Mouse (Mus musculus): ENCODE measurements at regions not wholly inside any gene's neighbourhood (a gene's known extent, or its start where the extent isn't known, plus 50 kb on each side); places are given as distances from the start of the nearest gene placed in this dataset.
A peak's percentile ranks its signal among the peaks of the same experiment; 100 is the strongest.

DNA sequence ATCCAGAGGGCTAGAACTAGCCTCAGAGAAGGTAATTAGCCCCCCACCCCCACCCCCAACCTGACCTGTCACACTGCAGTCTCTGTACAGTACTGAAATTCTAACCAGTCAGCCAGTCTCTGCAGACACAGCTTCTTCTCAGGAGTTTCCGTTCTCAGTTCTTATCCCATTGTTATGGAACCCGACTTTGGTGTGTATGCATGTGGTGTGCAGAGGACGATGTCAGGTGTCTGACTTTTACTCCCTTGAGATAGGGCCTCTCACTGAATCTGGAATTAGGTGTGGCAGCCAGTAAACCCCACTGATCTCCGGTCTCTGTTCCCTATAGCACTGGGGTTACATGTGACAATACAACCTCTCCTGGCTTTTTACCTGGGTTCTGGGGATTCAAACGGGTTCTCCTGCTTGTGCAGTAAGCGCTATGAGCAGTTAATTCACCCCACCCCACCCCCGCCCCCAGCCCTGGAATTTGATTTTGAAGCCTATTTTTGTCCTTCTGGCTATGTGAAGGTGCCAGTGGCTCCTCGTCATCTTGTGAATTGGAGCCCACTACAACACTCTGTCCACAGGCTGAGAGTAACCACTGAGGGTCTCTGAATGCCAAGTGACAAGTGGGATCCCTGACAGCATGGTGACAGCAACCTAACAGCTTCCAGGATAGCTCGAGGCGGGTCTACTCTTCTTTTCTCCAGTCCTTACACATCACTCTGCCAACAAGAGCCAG lies 429.4 kb downstream of the Fut8 start:
- DNase-seq (ENCODE audit: low read depth, low spot score) = no peak
- Histone ChIP-seq H3K27me3 (ENCODE audit: control insufficient read depth, insufficient read depth, low read length, poor library complexity, severe bottlenecking) (no peaks in the 10 kb centered on the region), H3K36me3 (ENCODE audit: control insufficient read depth, insufficient read depth, low read length, poor library complexity, severe bottlenecking) (no peaks in the 10 kb centered on the region)

DNA sequence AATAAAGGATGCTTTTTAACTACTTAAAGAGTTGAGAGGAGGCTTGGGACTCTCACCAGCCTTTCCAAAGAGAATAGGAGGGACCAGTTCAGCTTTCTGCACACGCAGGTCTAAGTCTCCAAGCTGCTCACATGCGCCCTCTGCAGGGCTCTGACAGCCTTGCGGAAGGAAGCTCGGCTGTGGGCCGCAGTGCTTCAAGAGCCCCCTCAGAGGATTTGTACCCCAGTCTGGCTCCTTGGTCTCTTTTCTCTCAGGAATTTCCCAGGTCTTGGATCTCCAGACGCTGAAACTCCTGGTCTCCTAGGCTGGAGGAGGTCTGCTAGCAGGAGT lies 429.9 kb downstream of the Fut8 start:
- Histone ChIP-seq H3K36me3 (ENCODE audit: control insufficient read depth, insufficient read depth, low read length, poor library complexity, severe bottlenecking) (no peaks in the 10 kb centered on the region), H3K27me3 (ENCODE audit: control insufficient read depth, insufficient read depth, low read length, poor library complexity, severe bottlenecking) (no peaks in the 10 kb centered on the region)
- DNase-seq (ENCODE audit: low read depth, low spot score) = peak; percentile 78

DNA sequence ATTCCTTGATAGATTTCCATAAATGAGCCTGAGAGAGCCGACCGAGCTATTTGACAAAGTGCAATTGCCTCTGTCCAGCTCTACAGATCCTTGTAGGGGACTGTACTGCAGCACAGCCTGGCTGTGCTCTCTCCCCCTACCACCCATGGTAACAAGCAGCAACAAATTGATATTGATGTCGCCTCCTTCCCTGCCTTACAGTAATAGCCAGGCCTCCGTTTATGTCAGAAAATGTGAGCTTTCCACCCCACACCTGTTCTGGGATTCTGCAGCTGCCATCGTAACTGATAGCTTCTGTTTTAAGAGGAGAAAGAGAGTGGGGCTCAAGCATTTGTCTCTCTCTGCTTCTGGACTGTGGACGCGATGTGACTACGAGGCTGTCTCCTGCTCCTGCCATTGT lies 432.6 kb downstream of the Fut8 start:
- DNase-seq (ENCODE audit: low read depth, low spot score) = no peak
- no peaks in the 10 kb centered on the region for H3K27me3 ChIP-seq (ENCODE audit: control insufficient read depth, insufficient read depth, low read length, poor library complexity, severe bottlenecking)

DNA sequence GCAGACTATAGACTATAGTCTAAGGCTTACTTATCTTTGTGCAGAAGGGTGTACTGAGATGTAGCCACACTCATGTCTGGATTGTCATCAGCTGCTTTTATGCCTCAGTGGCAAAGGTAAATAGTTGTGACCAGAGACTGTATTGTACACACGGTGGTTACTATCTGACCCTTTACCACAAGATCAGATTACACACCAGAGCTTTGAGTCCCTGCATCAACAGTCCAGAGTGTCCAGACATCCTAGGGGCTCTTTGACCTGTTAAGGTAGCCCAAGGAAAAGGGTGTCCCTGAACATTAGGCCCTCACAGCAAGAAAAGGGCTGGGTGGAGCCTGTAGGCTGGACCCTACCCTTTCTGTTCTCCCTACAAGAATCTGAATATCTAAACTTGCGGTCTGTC lies 436.4 kb downstream of the Fut8 start:
- no peaks in the 10 kb centered on the region for H3K27me3 ChIP-seq (ENCODE audit: control insufficient read depth, insufficient read depth, low read length, poor library complexity, severe bottlenecking)
- no peak for DNase-seq (ENCODE audit: low read depth, low spot score)
- no peaks in the 10 kb centered on the region for H3K36me3 ChIP-seq (ENCODE audit: control insufficient read depth, insufficient read depth, low read length, poor library complexity, severe bottlenecking)

More for the DNA sequence above, 432.6 kb downstream of the Fut8 start:
- no peaks in the 10 kb centered on the region for H3K36me3 ChIP-seq (ENCODE audit: control insufficient read depth, insufficient read depth, low read length, poor library complexity, severe bottlenecking)

DNA sequence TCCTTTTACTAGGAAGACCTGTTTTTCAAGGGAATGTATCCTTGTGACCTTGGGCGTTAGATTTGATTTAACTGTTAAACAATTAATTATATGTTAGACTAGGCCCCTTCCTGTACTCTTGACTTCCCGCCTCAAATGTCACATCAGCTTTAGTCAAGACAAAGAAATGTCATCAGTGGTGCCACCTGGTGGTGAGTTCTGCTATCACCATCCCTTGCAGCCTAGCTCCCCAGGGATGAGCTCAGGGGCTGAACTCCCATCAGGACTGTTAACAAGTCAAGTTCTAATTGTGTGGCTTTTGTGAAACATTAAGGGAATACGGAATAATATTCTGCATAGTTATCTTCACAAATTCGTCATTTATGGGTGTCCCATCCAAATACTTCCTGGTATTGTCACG lies 436.8 kb downstream of the Fut8 start:
- no peaks in the 10 kb centered on the region for H3K27me3 ChIP-seq (ENCODE audit: control insufficient read depth, insufficient read depth, low read length, poor library complexity, severe bottlenecking)
- DNase-seq (ENCODE audit: low read depth, low spot score) = peak; percentile 80

DNA sequence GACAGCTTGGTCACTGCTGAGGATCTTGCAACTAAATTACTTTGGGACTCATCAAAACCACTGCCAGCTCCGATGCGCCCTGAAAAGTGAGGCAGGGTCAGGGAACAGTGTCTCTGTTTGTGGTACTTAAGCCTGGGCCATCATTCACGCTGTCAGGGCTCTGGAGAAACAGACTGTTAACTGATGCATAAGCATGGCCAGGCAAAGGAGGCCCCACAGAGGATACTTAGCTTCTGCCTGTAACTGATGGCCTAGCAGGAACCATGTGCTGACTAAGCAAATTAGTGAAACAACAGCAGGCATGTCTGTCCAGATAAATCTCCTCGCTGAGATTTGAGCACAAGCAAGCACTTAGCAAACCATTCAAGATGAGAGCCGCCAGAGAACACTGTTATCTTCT lies 440.1 kb downstream of the Fut8 start:
- Histone ChIP-seq H3K27me3 (ENCODE audit: control insufficient read depth, insufficient read depth, low read length, poor library complexity, severe bottlenecking) (no peaks in the 10 kb centered on the region), H3K36me3 (ENCODE audit: control insufficient read depth, insufficient read depth, low read length, poor library complexity, severe bottlenecking) (no peaks in the 10 kb centered on the region)
- DNase-seq (ENCODE audit: low read depth, low spot score) = no peak

More for the DNA sequence above, 436.8 kb downstream of the Fut8 start:
- H3K36me3 ChIP-seq (ENCODE audit: control insufficient read depth, insufficient read depth, low read length, poor library complexity, severe bottlenecking) = no peaks in the 10 kb centered on the region

DNA sequence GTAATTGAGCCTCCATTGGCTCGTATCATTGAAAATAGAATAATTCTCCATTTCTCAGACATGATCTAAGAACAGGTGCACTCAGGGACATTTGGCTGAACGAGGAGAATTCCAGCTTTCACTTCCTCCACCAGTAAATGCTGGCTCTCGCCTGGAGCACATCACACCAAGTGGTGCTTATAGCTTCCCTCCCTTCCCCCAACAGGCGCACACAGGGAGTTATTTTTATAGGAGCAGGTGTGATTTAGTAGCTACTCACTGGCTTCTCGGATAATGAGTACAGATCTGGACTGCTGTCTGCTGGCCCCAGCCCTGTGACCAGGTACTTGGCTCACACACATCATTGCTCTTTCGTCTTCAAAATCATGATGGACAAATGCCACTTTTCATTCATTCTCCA lies 456.2 kb downstream of the Fut8 start:
- H3K36me3 ChIP-seq (ENCODE audit: control insufficient read depth, insufficient read depth, low read length, poor library complexity, severe bottlenecking) = no peaks in the 10 kb centered on the region
- no peak for DNase-seq (ENCODE audit: low read depth, low spot score)
- no peaks in the 10 kb centered on the region for H3K27me3 ChIP-seq (ENCODE audit: control insufficient read depth, insufficient read depth, low read length, poor library complexity, severe bottlenecking)

DNA sequence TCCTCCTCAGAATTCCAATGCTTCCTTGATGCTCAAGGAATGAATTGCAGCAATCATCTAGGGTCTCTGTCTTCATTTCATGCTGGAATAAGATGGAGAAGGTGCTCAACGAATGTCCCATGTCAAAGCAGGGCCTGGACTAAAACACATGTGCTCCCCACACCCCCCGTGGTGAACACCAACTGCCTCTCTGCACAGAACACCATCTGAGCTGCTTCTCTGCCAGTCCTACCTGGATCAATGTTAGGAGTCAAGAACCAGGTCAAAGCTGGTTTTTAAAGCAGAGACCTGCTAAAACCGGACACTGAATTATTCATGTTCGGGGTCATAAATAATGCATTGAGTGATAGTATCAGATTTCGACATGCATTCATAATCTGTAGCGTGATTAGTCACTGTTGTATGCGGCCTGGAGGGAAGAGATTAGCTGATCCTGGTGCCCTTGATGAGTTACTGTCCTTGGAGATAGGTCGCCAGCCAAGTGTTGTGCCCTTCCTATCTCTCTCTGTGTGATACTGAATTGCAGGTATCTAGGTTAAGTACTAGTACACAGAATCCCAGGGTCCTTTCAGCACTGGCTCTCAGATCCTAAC lies 458.2 kb downstream of the Fut8 start:
- Histone ChIP-seq H3K36me3 (ENCODE audit: control insufficient read depth, insufficient read depth, low read length, poor library complexity, severe bottlenecking) (no peaks in the 10 kb centered on the region), H3K27me3 (ENCODE audit: control insufficient read depth, insufficient read depth, low read length, poor library complexity, severe bottlenecking) (no peaks in the 10 kb centered on the region)
- DNase-seq (ENCODE audit: low read depth, low spot score) = no peak

DNA sequence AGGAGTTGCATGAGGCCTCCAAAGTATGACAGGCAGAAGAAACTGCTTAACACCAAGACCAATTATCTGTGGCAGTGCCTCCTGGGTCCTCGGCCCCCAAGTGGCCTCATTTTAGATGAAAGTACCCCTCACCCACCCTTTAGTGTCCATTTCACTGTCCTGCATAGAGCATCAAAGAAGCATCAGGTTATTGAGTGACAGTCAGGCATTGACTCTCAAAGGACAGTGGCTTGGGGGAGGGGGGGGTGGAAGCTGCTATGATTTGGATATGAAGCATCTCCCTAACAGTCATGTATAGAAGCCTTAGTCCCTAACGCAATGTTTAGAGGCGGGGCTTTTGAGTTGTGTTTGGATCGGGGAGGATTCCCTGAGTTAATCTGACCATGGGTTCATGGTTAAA lies 458.7 kb downstream of the Fut8 start:
- Histone ChIP-seq H3K27me3 (ENCODE audit: control insufficient read depth, insufficient read depth, low read length, poor library complexity, severe bottlenecking) (no peaks in the 10 kb centered on the region), H3K36me3 (ENCODE audit: control insufficient read depth, insufficient read depth, low read length, poor library complexity, severe bottlenecking) (no peaks in the 10 kb centered on the region)
- DNase-seq (ENCODE audit: low read depth, low spot score) = no peak

DNA sequence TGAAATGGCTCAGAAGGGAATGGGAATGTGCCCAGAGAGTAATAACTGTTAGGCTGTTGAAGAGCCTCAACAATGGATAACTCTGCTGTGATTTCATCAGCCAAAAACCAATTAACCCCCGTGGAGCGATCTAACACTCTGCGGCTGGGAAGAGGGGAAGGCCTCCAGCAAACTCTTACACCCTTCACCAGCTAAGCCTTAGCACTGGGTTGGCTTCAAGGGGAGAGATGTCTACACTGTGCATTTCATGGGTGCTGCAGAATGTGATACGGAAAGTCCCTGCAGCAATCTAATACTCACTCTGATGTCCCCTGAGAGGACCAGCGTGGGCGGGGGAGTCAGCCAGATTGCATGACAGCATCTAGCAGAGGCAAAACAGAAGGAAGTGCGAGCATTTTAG lies 460.2 kb downstream of the Fut8 start:
- peak; percentile 51 for DNase-seq (ENCODE audit: low read depth, low spot score)
- H3K36me3 ChIP-seq (ENCODE audit: control insufficient read depth, insufficient read depth, low read length, poor library complexity, severe bottlenecking) = no peaks in the 10 kb centered on the region
- no peaks in the 10 kb centered on the region for H3K27me3 ChIP-seq (ENCODE audit: control insufficient read depth, insufficient read depth, low read length, poor library complexity, severe bottlenecking)

DNA sequence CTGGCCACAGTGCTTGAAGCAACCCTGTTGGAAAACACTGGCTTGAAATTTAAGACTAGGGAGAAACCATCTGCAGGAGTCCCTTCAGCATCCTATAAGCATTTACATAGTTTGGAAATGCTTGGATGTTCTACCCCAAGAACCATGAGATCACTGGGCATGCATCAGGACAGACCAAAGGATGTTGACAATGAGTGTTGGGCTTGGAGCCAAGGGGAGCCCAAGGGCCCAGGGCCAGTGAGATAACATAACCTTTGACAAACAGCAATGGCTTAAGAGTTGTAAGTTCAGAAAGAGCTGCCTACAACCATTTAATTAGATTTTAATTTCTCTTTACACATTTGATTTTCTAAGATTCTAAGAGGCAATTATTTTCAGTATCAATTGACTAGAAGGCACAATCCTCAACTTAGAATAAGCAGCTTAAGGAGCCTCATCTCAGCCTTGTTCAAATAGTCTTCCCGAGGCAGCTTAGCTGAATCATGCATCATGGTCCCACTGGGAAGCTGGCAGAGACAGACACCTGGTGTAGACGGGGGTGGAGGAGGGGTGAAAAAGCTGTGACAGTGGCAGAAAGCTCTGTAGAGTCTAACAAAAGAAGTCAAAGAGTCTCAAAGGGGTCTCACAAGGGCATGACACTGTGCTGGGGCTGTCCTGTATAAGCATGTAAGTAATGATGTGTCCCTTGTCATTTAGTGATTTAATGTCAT lies 462.1 kb downstream of the Fut8 start:
- DNase-seq (ENCODE audit: low read depth, low spot score) = no peak
- H3K36me3 ChIP-seq (ENCODE audit: control insufficient read depth, insufficient read depth, low read length, poor library complexity, severe bottlenecking) = no peaks in the 10 kb centered on the region

DNA sequence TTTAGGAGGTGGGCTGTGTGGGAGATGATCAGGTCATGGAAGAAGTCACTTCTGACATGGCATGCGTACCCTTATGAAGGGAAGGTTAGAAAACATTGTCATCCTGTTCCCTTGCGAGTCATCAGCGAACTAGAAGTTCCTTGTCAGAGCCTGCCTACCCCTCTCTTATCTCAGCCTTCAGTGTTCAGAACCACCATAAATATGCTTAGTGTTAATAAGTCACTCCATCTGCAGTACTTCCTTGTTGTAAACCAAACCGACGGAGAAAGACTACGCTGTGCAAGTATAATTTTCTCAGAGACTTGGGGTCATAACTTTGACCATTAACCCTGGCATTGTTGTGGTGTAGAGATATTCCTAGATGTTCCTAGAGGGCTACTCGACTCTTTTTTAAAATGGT lies 477.6 kb downstream of the Fut8 start:
- Histone ChIP-seq H3K27me3 (ENCODE audit: control insufficient read depth, insufficient read depth, low read length, poor library complexity, severe bottlenecking) (no peaks in the 10 kb centered on the region), H3K36me3 (ENCODE audit: control insufficient read depth, insufficient read depth, low read length, poor library complexity, severe bottlenecking) (no peaks in the 10 kb centered on the region)
- DNase-seq (ENCODE audit: low read depth, low spot score) = no peak

More for the DNA sequence above, 462.1 kb downstream of the Fut8 start:
- no peaks in the 10 kb centered on the region for H3K27me3 ChIP-seq (ENCODE audit: control insufficient read depth, insufficient read depth, low read length, poor library complexity, severe bottlenecking)

DNA sequence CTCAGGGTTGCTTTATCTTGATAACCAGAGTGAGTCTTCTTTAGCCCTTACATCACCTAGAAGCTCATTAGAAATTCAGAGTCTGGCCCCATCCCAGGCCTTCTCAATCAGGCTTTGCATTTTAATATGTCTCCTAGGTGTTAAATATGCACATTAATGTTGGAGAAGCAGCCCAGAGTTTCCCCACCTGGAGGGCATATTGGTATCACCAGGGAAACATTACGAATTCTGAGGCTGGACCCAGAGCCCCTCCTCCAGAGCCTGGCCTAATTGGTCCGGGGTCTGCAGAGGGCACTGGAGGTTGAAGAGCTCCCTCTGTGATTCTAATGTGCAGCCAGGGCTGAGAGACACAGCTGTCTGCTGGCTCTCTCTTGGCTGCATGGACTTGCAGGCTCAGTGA lies 478.1 kb downstream of the Fut8 start:
- H3K36me3 ChIP-seq (ENCODE audit: control insufficient read depth, insufficient read depth, low read length, poor library complexity, severe bottlenecking) = no peaks in the 10 kb centered on the region
- no peak for DNase-seq (ENCODE audit: low read depth, low spot score)
- H3K27me3 ChIP-seq (ENCODE audit: control insufficient read depth, insufficient read depth, low read length, poor library complexity, severe bottlenecking) = no peaks in the 10 kb centered on the region

DNA sequence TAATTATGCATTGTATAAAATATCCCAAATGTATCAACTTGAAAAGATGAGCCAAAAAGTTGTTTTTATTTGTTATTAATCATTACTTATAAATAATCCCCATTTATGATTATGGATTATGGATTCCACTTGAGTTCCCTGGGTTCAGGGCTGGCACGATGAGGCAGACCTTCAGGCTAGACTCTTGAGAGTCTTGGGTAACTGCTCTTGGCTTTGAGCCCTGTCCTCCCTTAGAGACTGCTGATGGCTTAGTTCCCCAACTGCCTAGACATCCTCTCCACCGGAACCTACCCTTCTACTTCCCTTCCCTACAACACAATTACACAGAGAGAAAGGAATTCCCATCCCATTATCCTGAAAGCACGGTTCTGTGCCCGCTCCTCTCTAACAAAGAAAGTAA lies 466.3 kb upstream of the Gm6657 start:
- Histone ChIP-seq H3K36me3 (ENCODE audit: control insufficient read depth, insufficient read depth, low read length, poor library complexity, severe bottlenecking) (no peaks in the 10 kb centered on the region), H3K27me3 (ENCODE audit: control insufficient read depth, insufficient read depth, low read length, poor library complexity, severe bottlenecking) (no peaks in the 10 kb centered on the region)
- no peak for DNase-seq (ENCODE audit: low read depth, low spot score)

DNA sequence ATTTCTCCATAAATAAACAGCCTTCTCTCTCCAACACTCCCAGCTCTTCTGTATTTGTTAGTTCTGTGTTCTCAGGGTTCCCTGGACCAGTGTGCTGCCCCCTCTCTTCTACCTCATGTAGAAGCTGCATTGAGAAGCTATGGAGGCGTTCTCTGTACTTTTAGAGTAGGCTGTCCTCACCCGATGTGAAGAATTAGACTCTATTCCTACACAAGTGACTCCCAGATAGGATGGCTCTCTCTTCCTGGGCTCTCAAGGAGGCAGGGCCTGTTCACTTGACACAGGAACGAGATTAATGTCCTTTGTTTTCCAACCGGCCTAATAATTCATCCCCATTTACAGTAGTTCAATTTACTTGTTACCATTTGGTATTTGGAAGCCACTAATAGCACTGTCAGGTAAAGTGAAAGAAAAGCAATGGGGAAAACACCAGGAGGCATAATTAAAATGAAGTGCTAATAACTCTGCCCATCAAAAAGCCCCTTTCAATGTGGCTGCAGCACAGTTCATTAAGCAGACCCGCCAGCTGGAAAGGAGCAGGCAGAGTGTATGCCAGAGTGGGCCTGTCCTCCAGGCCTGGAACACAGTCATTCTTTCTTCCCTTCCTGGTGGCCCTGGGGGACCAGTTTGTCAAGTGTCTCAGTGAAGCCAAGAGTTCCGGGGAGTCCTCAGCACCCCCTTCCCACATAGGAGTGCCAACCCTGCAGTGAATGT lies 454.8 kb upstream of the Gm6657 start:
- H3K27me3 ChIP-seq (ENCODE audit: control insufficient read depth, insufficient read depth, low read length, poor library complexity, severe bottlenecking) = no peaks in the 10 kb centered on the region
- DNase-seq (ENCODE audit: low read depth, low spot score) = no peak
- no peaks in the 10 kb centered on the region for H3K36me3 ChIP-seq (ENCODE audit: control insufficient read depth, insufficient read depth, low read length, poor library complexity, severe bottlenecking)
